Mouse (Mus musculus): Measurements from ENCODE around the gene Fbxo28. TPM values are rescaled to one million over a fixed set of nuclear protein-coding genes. Genes with fewer than 3 reads are reported as not detected.

Gene Fbxo28
- polyA plus RNA-seq, 2 experiments, result 3.8 to 7.1 TPM

DNA sequence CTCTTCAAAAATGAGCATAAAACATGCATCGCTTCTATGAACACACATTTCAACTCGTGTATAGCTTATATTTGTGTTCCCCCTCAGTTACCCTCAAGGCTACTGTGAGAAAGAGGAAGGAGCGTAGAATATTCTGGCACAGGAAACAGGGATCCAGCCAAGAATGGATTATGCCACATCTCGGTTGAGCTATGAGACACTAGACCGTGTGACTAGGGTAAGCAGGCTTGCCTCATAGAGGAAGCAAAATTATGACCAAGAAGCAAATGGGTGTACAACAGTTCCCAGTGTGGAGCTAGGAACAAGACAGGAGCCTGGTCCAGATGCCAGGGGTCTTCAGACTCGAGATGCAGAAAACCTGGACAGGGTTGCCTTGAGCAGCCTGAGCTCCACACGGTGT is 39.3 kb upstream of the Fbxo28 start:
- Histone ChIP-seq H3K27ac (no peak overlapping the region), H3K27me3 (ENCODE audit: control insufficient read depth, insufficient read depth, low read length) (no peaks in the 10 kb centered on the region), H3K4me1 (replicated peaks; ENCODE audit: control insufficient read depth in 2 of 2, insufficient read depth in 2 of 2, low read length in 1 of 2) (no peaks in the 10 kb centered on the region), H3K4me2 (ENCODE audit: low read depth) (no peak overlapping the region), H3K9ac (replicated peaks) (no peak overlapping the region), H3K9me3 (ENCODE audit: control insufficient read depth, low read length) (no peaks in the 10 kb centered on the region), H3K4me3 (ENCODE audit: insufficient read depth in 1 of 2, low read depth in 2 of 2, low read length in 2 of 2) (no peak overlapping the region), H3K36me3 (replicated peaks; ENCODE audit: control insufficient read depth, insufficient read depth, low read depth) (no peaks in the 10 kb centered on the region)
- WGBS (ENCODE audit: insufficient replicate concordance), result 42% methylated on average over 7 of the region's 7 CpGs
- TF ChIP-seq EP300 (IDR thresholded peaks at IDR 0.05; ENCODE audit: low read depth) (no peak), CTCF (IDR thresholded peaks at IDR 0.05; ENCODE audit: low read depth) (no peak)
- no peak for ATAC-seq (ENCODE audit: insufficient read depth)
- DNase-seq (ENCODE audit: low read depth in 3 of 3, low spot score in 3 of 3), result no peak

- no peak overlapping the region for H3K4me2 ChIP-seq (ENCODE audit: low read depth)
- H3K36me3 ChIP-seq (replicated peaks; ENCODE audit: control insufficient read depth, insufficient read depth, low read depth), result no peaks in the 10 kb centered on the region
- H3K9ac ChIP-seq (replicated peaks), result no peak overlapping the region
- ATAC-seq (ENCODE audit: insufficient read depth), result no peak
- DNase-seq (ENCODE audit: low read depth in 3 of 3, low spot score in 3 of 3), result no peak
- WGBS (ENCODE audit: insufficient replicate concordance), result 70% methylated on average over 7 of the region's 7 CpGs
- no peaks in the 10 kb centered on the region for H3K4me1 ChIP-seq (replicated peaks; ENCODE audit: control insufficient read depth in 2 of 2, insufficient read depth in 2 of 2, low read length in 1 of 2)
- no peaks in the 10 kb centered on the region for H3K9me3 ChIP-seq (ENCODE audit: control insufficient read depth, low read length)
- no peak overlapping the region for H3K4me3 ChIP-seq (ENCODE audit: insufficient read depth in 1 of 2, low read depth in 2 of 2, low read length in 2 of 2)
- H3K27ac ChIP-seq, result no peak overlapping the region
- no peak for TF ChIP-seq EP300 (IDR thresholded peaks at IDR 0.05; ENCODE audit: low read depth)
- no peak for TF ChIP-seq CTCF (IDR thresholded peaks at IDR 0.05; ENCODE audit: low read depth)
- H3K27me3 ChIP-seq (ENCODE audit: control insufficient read depth, insufficient read depth, low read length), result no peaks in the 10 kb centered on the region
Observed at GRCm38 (mm10) chr1:182378876-182379275, 37.4 kb upstream of the Fbxo28 start.

GRCm38 (mm10) chr1:182378205-182378835 is 36.9 kb upstream of the Fbxo28 start:
- Histone ChIP-seq H3K4me2 (ENCODE audit: low read depth) (no peak overlapping the region), H3K4me1 (replicated peaks; ENCODE audit: control insufficient read depth in 2 of 2, insufficient read depth in 2 of 2, low read length in 1 of 2) (no peaks in the 10 kb centered on the region), H3K27ac (no peak overlapping the region), H3K9me3 (ENCODE audit: control insufficient read depth, low read length) (no peaks in the 10 kb centered on the region), H3K4me3 (ENCODE audit: insufficient read depth in 1 of 2, low read depth in 2 of 2, low read length in 2 of 2) (no peak overlapping the region), H3K9ac (replicated peaks) (no peak overlapping the region), H3K36me3 (replicated peaks; ENCODE audit: control insufficient read depth, insufficient read depth, low read depth) (no peaks in the 10 kb centered on the region), H3K27me3 (ENCODE audit: control insufficient read depth, insufficient read depth, low read length) (no peaks in the 10 kb centered on the region)
- 42% methylated on average over 11 of the region's 11 CpGs for WGBS (ENCODE audit: insufficient replicate concordance)
- TF ChIP-seq EP300 (IDR thresholded peaks at IDR 0.05; ENCODE audit: low read depth) (no peak), CTCF (IDR thresholded peaks at IDR 0.05; ENCODE audit: low read depth) (no peak)
- no peak for DNase-seq (ENCODE audit: low read depth in 3 of 3, low spot score in 3 of 3)
- ATAC-seq (ENCODE audit: insufficient read depth), result no peak

GRCm38 (mm10) chr1:182377519-182377918 is 36.1 kb upstream of the Fbxo28 start:
- ATAC-seq (ENCODE audit: insufficient read depth) (no peak), DNase-seq (ENCODE audit: low read depth in 3 of 3, low spot score in 3 of 3) (no peak)
- WGBS (ENCODE audit: insufficient replicate concordance), result 58% methylated on average over 6 of the region's 6 CpGs
- Histone ChIP-seq H3K4me3 (ENCODE audit: insufficient read depth in 1 of 2, low read depth in 2 of 2, low read length in 2 of 2) (no peak overlapping the region), H3K36me3 (replicated peaks; ENCODE audit: control insufficient read depth, insufficient read depth, low read depth) (no peaks in the 10 kb centered on the region), H3K4me1 (replicated peaks; ENCODE audit: control insufficient read depth in 2 of 2, insufficient read depth in 2 of 2, low read length in 1 of 2) (no peaks in the 10 kb centered on the region), H3K27ac (no peak overlapping the region), H3K9ac (replicated peaks) (no peak overlapping the region), H3K4me2 (ENCODE audit: low read depth) (no peak overlapping the region), H3K9me3 (ENCODE audit: control insufficient read depth, low read length) (no peaks in the 10 kb centered on the region), H3K27me3 (ENCODE audit: control insufficient read depth, insufficient read depth, low read length) (no peaks in the 10 kb centered on the region)
- TF ChIP-seq EP300 (IDR thresholded peaks at IDR 0.05; ENCODE audit: low read depth), result no peak
- TF ChIP-seq CTCF (IDR thresholded peaks at IDR 0.05; ENCODE audit: low read depth), result no peak

GRCm38 (mm10) chr1:182376826-182377225 is 35.4 kb upstream of the Fbxo28 start:
- no peaks in the 10 kb centered on the region for H3K36me3 ChIP-seq (replicated peaks; ENCODE audit: control insufficient read depth, insufficient read depth, low read depth)
- no peaks in the 10 kb centered on the region for H3K4me1 ChIP-seq (replicated peaks; ENCODE audit: control insufficient read depth in 2 of 2, insufficient read depth in 2 of 2, low read length in 1 of 2)
- H3K4me3 ChIP-seq (ENCODE audit: insufficient read depth in 1 of 2, low read depth in 2 of 2, low read length in 2 of 2), result no peak overlapping the region
- H3K4me2 ChIP-seq (ENCODE audit: low read depth), result no peak overlapping the region
- TF ChIP-seq EP300 (IDR thresholded peaks at IDR 0.05; ENCODE audit: low read depth) (no peak), CTCF (IDR thresholded peaks at IDR 0.05; ENCODE audit: low read depth) (no peak)
- DNase-seq (ENCODE audit: low read depth in 3 of 3, low spot score in 3 of 3) (no peak), ATAC-seq (ENCODE audit: insufficient read depth) (no peak)
- no peaks in the 10 kb centered on the region for H3K9me3 ChIP-seq (ENCODE audit: control insufficient read depth, low read length)
- no peak overlapping the region for H3K27ac ChIP-seq
- 86% methylated on average over 7 of the region's 7 CpGs for WGBS (ENCODE audit: insufficient replicate concordance)
- H3K27me3 ChIP-seq (ENCODE audit: control insufficient read depth, insufficient read depth, low read length), result no peaks in the 10 kb centered on the region
- H3K9ac ChIP-seq (replicated peaks), result no peak overlapping the region

All from liver, embryonic 14.5 days (tissue).